ENCODE assay signal across 15 mouse cellular contexts in the genomic region with DNA sequence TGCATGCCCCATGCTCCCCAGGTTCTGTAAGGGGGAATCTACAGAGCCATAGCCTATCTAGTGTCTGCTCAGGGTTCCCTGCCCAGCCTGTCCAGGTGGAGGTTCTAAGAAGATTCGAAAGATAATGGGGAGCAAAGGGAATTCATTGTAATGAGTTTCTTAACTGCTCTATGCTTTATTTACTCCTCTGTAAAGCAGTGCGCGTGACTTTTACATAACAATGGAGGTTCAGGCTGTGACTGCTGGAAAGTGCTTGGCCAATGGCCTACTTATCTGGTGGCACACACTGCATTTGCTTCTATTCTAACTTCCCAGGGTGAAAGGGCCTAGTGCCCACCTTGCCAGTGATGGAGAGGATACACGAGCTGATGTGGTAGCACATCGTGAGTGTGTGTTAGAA. TPM values are rescaled to one million over a fixed set of nuclear protein-coding genes. Genes with fewer than 3 reads are reported as not detected.
"Had no signal": no experiment of that assay in that cellular context is flagged by ENCODE, and none has a peak within 500 bp of the region (broad histone marks: within the 10 kb centered on the region; RNA-seq: fewer than 3 reads in every experiment).

No protein-coding gene starts in this region.

- DNase-seq: left cerebral cortex, postnatal 4 days; liver; liver, embryonic 13.5 days; liver, postnatal 0 days; lung, adult 18-20 months; lung, adult 2 months; lung, embryonic 14.5 days; lung, postnatal 10 days; lung, postnatal 14 days; lung, postnatal 36 days; lung, postnatal 4 days; midbrain, embryonic 14.5 days had no signal

RNA-seq across cellular contexts. Expression of a gene that starts 11.9 kb away (rescaled TPM):
- total RNA-seq: liver, adult 2 months; megakaryocyte, adult 5-6 weeks; monocyte, adult 5-6 weeks had no signal
